Mouse (Mus musculus) thymus, adult 2 months (tissue): Measurements from ENCODE around the gene Diaph3. TPM values are rescaled to one million over a fixed set of nuclear protein-coding genes. Genes with fewer than 3 reads are reported as not detected.
"Not testable (repeated sequence)": the region's sequence is repeated elsewhere in the genome, so short reads cannot be mapped to it uniquely, and the experiment has no call there.

ENCODE experiments used
- DNase-seq: peaks from one replicate; pipeline ENCODE4 v3.0.0; 2021
- H3K27ac ChIP-seq: fragments of 200-500 bp; 2 replicates; pipeline ENCODE4 v1.5.1; 2012; ENCODE audit warnings: low read length, control low read depth; ENCODE audit not compliant: control insufficient read depth, insufficient read depth
- H3K27me3 ChIP-seq: fragments of 200-500 bp; 2 replicates; pipeline ENCODE4 v1.6.1; 2012; ENCODE audit warnings: mild to moderate bottlenecking, low read length, moderate library complexity, mixed read lengths; ENCODE audit not compliant: control insufficient read depth, insufficient read depth
- H3K36me3 ChIP-seq: fragments of 200-500 bp; 2 replicates; pipeline ENCODE4 v1.6.1; 2012; ENCODE audit warnings: mild to moderate bottlenecking, low read length, moderate library complexity; ENCODE audit not compliant: control insufficient read depth, insufficient read depth
- H3K4me1 ChIP-seq: fragments of 200-500 bp; replicated peaks from 2 replicates; pipeline ENCODE4 v1.6.1; 2012; ENCODE audit warnings: low read length; ENCODE audit not compliant: control insufficient read depth, insufficient read depth
- H3K4me3 ChIP-seq: fragments of 200-500 bp; 2 replicates; pipeline ENCODE4 v1.5.1; 2012; ENCODE audit warnings: mild to moderate bottlenecking, low read length, control low read depth, moderate library complexity; ENCODE audit not compliant: control insufficient read depth, insufficient read depth
- CTCF ChIP-seq: fragments of 200-500 bp; IDR thresholded peaks from 2 replicates; pipeline ENCODE4 v1.5.1; 2012; ENCODE audit warnings: mild to moderate bottlenecking, control low read depth, low read length, moderate library complexity, borderline replicate concordance; ENCODE audit not compliant: control insufficient read depth, poor library complexity, insufficient read depth; ENCODE audit errors: extremely low read depth
- POLR2A ChIP-seq: fragments of 200-500 bp; IDR thresholded peaks from 2 replicates; pipeline ENCODE4 v1.6.1; 2012; ENCODE audit warnings: mild to moderate bottlenecking, low read length, control low read depth, moderate library complexity; ENCODE audit not compliant: control insufficient read depth, poor library complexity, insufficient read depth; ENCODE audit errors: extremely low read depth
- WGBS: fragments of 180-500 bp; shearing (Covaris S2); methylation state at CpG from one replicate; pipeline ENCODE4 v1.1.7; 2018; 5-methylcytosine and 5-hydroxymethylcytosine counted together
- polyA plus RNA-seq: library from polyadenylated mRNA; depleted of rRNA; stranded (reverse); fragments of >200 nt; gene quantifications from 2 replicates; pipeline ENCODE4 v1.2.3, GENCODE M21; 2012

Diaph3 gene
- polyA plus RNA-seq, 1 experiment, result 2.2 TPM

DNA sequence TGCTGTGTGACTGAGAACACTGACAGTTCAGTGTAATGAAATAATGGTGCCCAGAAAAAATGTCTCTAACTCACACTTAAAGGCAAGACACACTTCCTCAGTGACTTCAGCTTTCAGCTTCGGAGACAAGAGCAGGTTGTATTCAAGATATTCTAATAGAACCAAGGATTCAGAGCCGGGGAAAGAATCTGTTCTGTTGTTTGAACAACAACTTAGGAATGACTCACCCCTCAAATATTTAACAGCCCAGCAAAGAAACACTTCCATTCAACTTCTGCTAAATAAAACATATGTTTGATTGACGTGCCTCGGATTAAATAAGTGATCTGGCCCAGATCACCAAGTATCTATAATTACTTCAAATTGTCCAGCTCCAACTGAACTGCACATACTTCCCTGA, 52.1 kb downstream of the Diaph3 start:
- WGBS, result 96% methylated on average over 4 of the region's 4 CpGs
- DNase-seq, result no peak
- Histone ChIP-seq H3K4me1 (no peaks in the 10 kb centered on the region), H3K27me3 (no peaks in the 10 kb centered on the region), H3K4me3 (no peak overlapping the region), H3K36me3 (peaks cover 7% of the 10 kb centered on the region; the same call in 1 of the 2 replicates), H3K27ac (no peak overlapping the region)
- TF ChIP-seq CTCF (no peak), POLR2A (no peak)

DNA sequence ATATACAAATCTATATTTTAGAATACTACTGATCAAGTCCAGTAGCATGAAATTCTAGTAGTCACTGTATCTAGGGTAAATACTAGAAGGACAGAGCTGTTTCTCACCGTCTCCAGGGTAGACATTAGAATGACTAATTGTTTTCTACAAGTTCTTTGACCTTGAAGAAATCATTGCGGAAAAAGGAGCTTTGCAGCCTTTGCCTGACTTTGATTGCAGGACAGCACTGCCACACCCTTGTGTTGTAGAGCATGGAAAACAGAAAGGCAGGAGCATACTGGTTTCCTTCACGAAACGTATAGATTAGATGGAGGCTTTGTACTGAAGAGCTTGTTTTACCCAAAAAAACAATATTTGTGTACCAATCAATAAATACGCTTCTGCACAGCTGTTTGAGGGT, 52.6 kb downstream of the Diaph3 start:
- DNase-seq, result no peak
- H3K27ac ChIP-seq, result no peak overlapping the region
- H3K4me1 ChIP-seq, result no peaks in the 10 kb centered on the region
- peaks cover 7% of the 10 kb centered on the region; the same call in 1 of the 2 replicates for H3K36me3 ChIP-seq
- 94% methylated on average over 5 of the region's 5 CpGs for WGBS
- no peak overlapping the region for H3K4me3 ChIP-seq
- TF ChIP-seq POLR2A (no peak), CTCF (no peak)
- H3K27me3 ChIP-seq, result no peaks in the 10 kb centered on the region

GRCm38 (mm10) chr14:87087996-87088395, 53.0 kb downstream of the Diaph3 start:
- H3K27me3 ChIP-seq, result no peaks in the 10 kb centered on the region
- no peak overlapping the region for H3K27ac ChIP-seq
- DNase-seq, result no peak
- H3K4me1 ChIP-seq, result no peaks in the 10 kb centered on the region
- peaks cover 7% of the 10 kb centered on the region; the same call in 1 of the 2 replicates for H3K36me3 ChIP-seq
- no peak overlapping the region for H3K4me3 ChIP-seq
- TF ChIP-seq POLR2A (no peak), CTCF (no peak)
- 100% methylated on average over 1 of the region's 1 CpGs for WGBS

GRCm38 (mm10) chr14:87084906-87085305, 56.1 kb downstream of the Diaph3 start:
- not testable (repeated sequence) for H3K4me3 ChIP-seq, H3K4me1 ChIP-seq, H3K27me3 ChIP-seq, H3K36me3 ChIP-seq, H3K27ac ChIP-seq, DNase-seq
- 96% methylated on average over 8 of the region's 8 CpGs for WGBS

- H3K27me3 ChIP-seq, result no peaks in the 10 kb centered on the region
- no peak for DNase-seq
- H3K4me1 ChIP-seq, result no peaks in the 10 kb centered on the region
- H3K36me3 ChIP-seq, result peaks cover 5% of the 10 kb centered on the region; the same call in 1 of the 2 replicates
- no peak overlapping the region for H3K27ac ChIP-seq
- no peak for TF ChIP-seq POLR2A
- no peak for TF ChIP-seq CTCF
- H3K4me3 ChIP-seq, result no peak overlapping the region
- 92% methylated on average over 6 of the region's 6 CpGs for WGBS
Measured at GRCm38 (mm10) chr14:87083911-87084310, 57.1 kb downstream of the Diaph3 start.

DNA sequence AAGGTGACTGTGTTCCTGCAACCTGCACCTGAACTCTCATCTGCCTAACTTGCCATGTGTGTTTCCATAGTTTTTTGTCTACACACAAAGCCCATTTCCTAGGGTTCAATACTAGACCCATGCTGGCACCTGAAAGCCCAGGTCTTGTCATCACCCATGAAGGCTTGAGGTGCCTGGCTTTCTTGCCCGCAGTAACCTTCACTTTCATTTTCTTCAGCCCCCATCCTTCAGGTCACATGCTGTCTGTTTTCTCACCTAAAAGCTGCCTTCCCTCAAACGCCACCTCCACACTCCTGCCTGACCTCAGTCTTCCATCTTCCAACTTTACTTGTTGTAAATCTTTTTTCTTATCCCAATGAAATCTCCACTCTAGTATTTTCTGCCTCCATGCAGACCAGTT, 61.3 kb downstream of the Diaph3 start:
- H3K27ac ChIP-seq, result no peak overlapping the region
- no peak overlapping the region for H3K4me3 ChIP-seq
- no peak for DNase-seq
- no peaks in the 10 kb centered on the region for H3K27me3 ChIP-seq
- TF ChIP-seq POLR2A (no peak), CTCF (no peak)
- 47% methylated on average over 2 of the region's 2 CpGs for WGBS
- no peaks in the 10 kb centered on the region for H3K4me1 ChIP-seq
- no peaks in the 10 kb centered on the region for H3K36me3 ChIP-seq

GRCm38 (mm10) chr14:87075021-87075531, 66.0 kb downstream of the Diaph3 start:
- WGBS, result 100% methylated on average over 2 of the region's 2 CpGs
- Histone ChIP-seq H3K36me3 (no peaks in the 10 kb centered on the region), H3K4me3 (no peak overlapping the region), H3K27me3 (no peaks in the 10 kb centered on the region), H3K4me1 (no peaks in the 10 kb centered on the region), H3K27ac (no peak overlapping the region)
- no peak for DNase-seq
- TF ChIP-seq POLR2A (no peak), CTCF (no peak)
